Mouse (Mus musculus) heart, postnatal 0 days (tissue): ENCODE data around the gene Nfic. TPM values are rescaled to one million over a fixed set of nuclear protein-coding genes. Genes with fewer than 3 reads are reported as not detected.

Experiments used
- ATAC-seq: fragments of 200-750 bp; cut with Nextera tagmentation; 2 replicates; pipeline ENCODE4 v1.8.0; 2017; ENCODE audit warnings: low read depth, moderate number of reproducible peaks, moderate library complexity; ENCODE audit not compliant: insufficient read depth
- DNase-seq: peaks from one replicate; pipeline ENCODE4 v3.0.0-alpha.2; 2016; ENCODE audit warnings: low spot score
- H3K27ac ChIP-seq: fragments of 300-500 bp; sonication (generic); 2 replicates; pipeline ENCODE4 v1.5.1; 2014; ENCODE audit warnings: low read depth, mild to moderate bottlenecking
- H3K27me3 ChIP-seq: fragments of 300-500 bp; sonication (generic); 2 replicates; pipeline ENCODE4 v1.6.1; 2014; ENCODE audit warnings: low read length, mixed read lengths; ENCODE audit not compliant: control insufficient read depth, insufficient read depth
- H3K36me3 ChIP-seq: fragments of 300-500 bp; sonication (generic); replicated peaks from 2 replicates; pipeline ENCODE4 v1.6.1; 2014; ENCODE audit warnings: low read length, mixed read lengths; ENCODE audit not compliant: control insufficient read depth, insufficient read depth
- H3K4me1 ChIP-seq: fragments of 300-500 bp; sonication (generic); 2 replicates; pipeline ENCODE4 v1.6.1; 2014; ENCODE audit warnings: antibody characterized with exemption; ENCODE audit not compliant: control insufficient read depth, insufficient read depth
- H3K4me2 ChIP-seq: fragments of 300-500 bp; sonication (generic); 2 replicates; pipeline ENCODE4 v1.6.1; 2014; ENCODE audit warnings: low read depth, mild to moderate bottlenecking, low read length, moderate library complexity
- H3K4me3 ChIP-seq: fragments of 300-500 bp; sonication (generic); 2 replicates; pipeline ENCODE4 v1.5.1; 2014; ENCODE audit warnings: low read depth, low read length
- H3K9ac ChIP-seq: fragments of 300-500 bp; sonication (generic); replicated peaks from 2 replicates; pipeline ENCODE4 v1.6.1; 2014; ENCODE audit warnings: low read depth, low read length, mixed read lengths
- H3K9me3 ChIP-seq: fragments of 300-500 bp; sonication (generic); replicated peaks from 2 replicates; pipeline ENCODE4 v1.6.1; 2016; ENCODE audit warnings: low read length; ENCODE audit not compliant: control insufficient read depth
- CTCF ChIP-seq: IDR thresholded peaks from 2 replicates; pipeline ENCODE4 v1.5.1; 2016; ENCODE audit warnings: antibody characterized with exemption, control low read depth, low read depth
- EP300 ChIP-seq: IDR thresholded peaks from 2 replicates; pipeline ENCODE4 v1.6.1; 2016; ENCODE audit warnings: antibody characterized with exemption, low read depth
- WGBS: fragments of 180-500 bp; shearing (Covaris S2); extraction: QIAGEN DNeasy Blood & Tissue Kit; methylation state at CpG from one replicate; pipeline ENCODE4 v1.1.7; 2014; 5-methylcytosine and 5-hydroxymethylcytosine counted together
- polyA plus RNA-seq: library from polyadenylated mRNA; unstranded; fragments of >200 nt; fragmentation: Nextera tagmentation; extraction: Ambion mirVana; gene quantifications from 2 replicates; pipeline ENCODE4 v1.2.1, GENCODE M21; 2015
- total RNA-seq: library from RNA; depleted of rRNA; stranded (reverse); fragments of >200 nt; gene quantifications from 2 replicates; pipeline ENCODE4 v1.2.3, GENCODE M21; 2014; ENCODE audit warnings: low replicate concordance

Gene Nfic
- total and polyA plus RNA-seq, 2 experiments from 2014 or later = 47.6 to 73.7 TPM

DNA sequence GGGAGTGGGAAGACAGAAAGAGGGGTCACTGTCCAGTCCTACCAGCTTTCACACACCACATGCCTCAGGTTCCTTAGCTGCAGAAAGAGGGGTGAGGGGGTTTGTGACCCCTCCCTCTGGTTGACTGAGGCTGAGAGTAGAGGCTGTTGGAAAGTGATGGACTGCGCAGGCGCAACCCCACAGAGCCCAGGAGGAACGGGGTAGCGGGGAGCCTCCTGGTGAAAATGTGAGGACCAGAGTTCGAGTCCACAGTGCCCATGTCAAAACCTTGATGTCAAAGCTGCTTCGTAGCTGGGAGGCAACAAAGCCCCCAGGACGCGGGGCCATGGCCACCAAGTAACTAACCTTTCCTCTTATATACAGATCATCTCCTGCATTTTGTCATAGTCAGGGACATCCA lies 2.2 kb upstream of the Nfic start:
- ATAC-seq (no peak), DNase-seq (no peak)
- H3K9ac ChIP-seq = no peak overlapping the region
- H3K27me3 ChIP-seq = peaks cover 96% of the 10 kb centered on the region
- 83% methylated on average over 8 of the region's 8 CpGs for WGBS
- no peaks in the 10 kb centered on the region for H3K4me1 ChIP-seq
- H3K4me3 ChIP-seq = no peak overlapping the region
- TF ChIP-seq CTCF = no peak
- TF ChIP-seq EP300 = no peak
- no peak overlapping the region for H3K27ac ChIP-seq
- no peaks in the 10 kb centered on the region for H3K9me3 ChIP-seq
- H3K4me2 ChIP-seq = no peak overlapping the region
- H3K36me3 ChIP-seq = no peaks in the 10 kb centered on the region

DNA sequence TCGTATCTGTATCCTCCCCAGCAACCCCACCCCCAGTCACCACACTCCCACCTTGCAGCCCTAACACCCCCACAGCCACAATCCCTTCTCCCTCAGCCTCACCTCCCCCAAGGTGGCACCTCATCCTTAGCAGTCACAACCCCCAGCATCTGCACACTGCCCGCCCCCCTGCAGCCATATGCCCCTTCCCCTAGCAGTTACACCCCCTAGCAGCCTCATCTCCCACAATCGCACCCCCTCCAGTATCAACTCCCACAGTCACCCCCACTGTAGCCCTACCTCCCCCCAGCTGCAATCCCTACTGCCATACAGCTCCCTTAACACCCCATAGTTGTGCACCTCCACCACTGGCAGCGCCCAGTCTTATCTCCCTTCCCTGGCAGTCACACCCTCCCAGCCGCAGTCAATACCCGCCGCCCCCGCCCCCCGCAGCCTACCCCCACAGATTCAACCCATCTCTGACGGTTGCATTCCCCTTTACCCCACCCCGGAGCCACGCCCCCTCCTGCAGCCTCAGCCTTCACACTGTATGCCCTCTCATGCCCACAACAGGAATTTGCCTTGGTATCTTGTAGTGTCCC lies 1.6 kb upstream of the Nfic start:
- TF ChIP-seq EP300 (no peak), CTCF (no peak)
- no peak overlapping the region for H3K9ac ChIP-seq
- no peak for DNase-seq
- H3K27me3 ChIP-seq = peaks cover 96% of the 10 kb centered on the region
- H3K4me3 ChIP-seq = no peak overlapping the region
- H3K9me3 ChIP-seq = no peaks in the 10 kb centered on the region
- H3K4me1 ChIP-seq = no peaks in the 10 kb centered on the region
- H3K36me3 ChIP-seq = no peaks in the 10 kb centered on the region
- no peak overlapping the region for H3K4me2 ChIP-seq
- WGBS = 40% methylated on average over 12 of the region's 12 CpGs
- H3K27ac ChIP-seq = no peak overlapping the region
- no peak for ATAC-seq

GRCm38 (mm10) chr10:81454106-81454505 lies 1.3 kb downstream of the Nfic start:
- Histone ChIP-seq H3K36me3 (no peaks in the 10 kb centered on the region), H3K4me3 (no peak overlapping the region), H3K27ac (no peak overlapping the region), H3K9me3 (no peaks in the 10 kb centered on the region), H3K27me3 (peaks cover 87% of the 10 kb centered on the region), H3K9ac (no peak overlapping the region), H3K4me2 (no peak overlapping the region), H3K4me1 (no peaks in the 10 kb centered on the region)
- DNase-seq (no peak), ATAC-seq (no peak)
- 65% methylated on average over 2 of the region's 2 CpGs for WGBS
- no peak for TF ChIP-seq EP300
- TF ChIP-seq CTCF = no peak

DNA sequence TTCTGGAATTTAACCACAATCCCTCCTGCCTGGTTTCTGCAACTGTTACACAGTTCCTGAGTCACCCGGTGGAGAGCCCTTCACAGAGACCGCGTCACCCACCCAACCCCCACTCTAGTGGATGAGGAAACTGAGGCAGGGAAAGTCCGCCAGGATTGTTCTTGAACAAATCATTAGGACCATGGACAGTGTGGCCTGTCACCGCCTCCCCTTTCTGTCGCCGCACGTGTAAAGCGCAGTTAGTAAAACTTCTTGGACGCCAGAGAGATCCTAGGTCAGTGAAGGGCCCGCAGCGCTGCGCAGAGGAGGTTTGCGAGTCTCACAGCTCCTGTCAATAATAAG lies 2.5 kb downstream of the Nfic start:
- Histone ChIP-seq H3K4me3 (no peak overlapping the region), H3K27me3 (peaks cover 76% of the 10 kb centered on the region), H3K9ac (no peak overlapping the region), H3K4me1 (no peaks in the 10 kb centered on the region), H3K4me2 (no peak overlapping the region), H3K36me3 (no peaks in the 10 kb centered on the region), H3K27ac (no peak overlapping the region), H3K9me3 (no peaks in the 10 kb centered on the region)
- 2% methylated on average over 14 of the region's 14 CpGs for WGBS
- DNase-seq (no peak), ATAC-seq (no peak)
- no peak for TF ChIP-seq CTCF
- TF ChIP-seq EP300 = no peak

- TF ChIP-seq CTCF (no peak), EP300 (no peak)
- H3K9ac ChIP-seq = no peak overlapping the region
- no peak overlapping the region for H3K27ac ChIP-seq
- H3K27me3 ChIP-seq = peaks cover 71% of the 10 kb centered on the region
- DNase-seq = no peak
- no peaks in the 10 kb centered on the region for H3K4me1 ChIP-seq
- H3K4me3 ChIP-seq = no peak overlapping the region
- H3K36me3 ChIP-seq = no peaks in the 10 kb centered on the region
- WGBS = 6% methylated on average over 36 of the region's 36 CpGs
- ATAC-seq = no peak
- H3K4me2 ChIP-seq = no peak overlapping the region
- no peaks in the 10 kb centered on the region for H3K9me3 ChIP-seq
Observed at GRCm38 (mm10) chr10:81452237-81452946, 3.0 kb downstream of the Nfic start.

DNA sequence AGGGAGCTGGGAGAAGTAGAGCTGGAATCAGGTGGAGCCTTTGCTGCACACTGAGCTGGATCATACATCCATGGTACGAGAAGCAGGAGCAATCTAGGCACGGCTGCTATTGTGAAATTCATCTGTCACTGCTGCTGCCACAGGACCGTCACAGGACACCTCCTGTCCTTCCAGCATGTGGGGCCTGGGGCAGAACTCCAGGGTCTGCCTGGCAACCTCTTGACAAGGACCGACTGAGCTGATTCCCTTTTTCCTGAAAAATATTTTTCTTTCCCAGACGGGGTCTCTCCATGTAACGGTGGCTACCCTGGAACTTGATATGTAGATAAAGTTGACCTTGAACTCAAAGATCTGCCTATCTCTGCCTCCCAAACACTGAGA lies 4.1 kb downstream of the Nfic start:
- Histone ChIP-seq H3K9ac (no peak overlapping the region), H3K27me3 (peaks cover 61% of the 10 kb centered on the region), H3K4me3 (no peak overlapping the region), H3K9me3 (no peaks in the 10 kb centered on the region), H3K4me1 (no peaks in the 10 kb centered on the region), H3K36me3 (no peaks in the 10 kb centered on the region), H3K27ac (no peak overlapping the region), H3K4me2 (no peak overlapping the region)
- DNase-seq (no peak), ATAC-seq (no peak)
- no peak for TF ChIP-seq EP300
- no peak for TF ChIP-seq CTCF
- WGBS = 35% methylated on average over 6 of the region's 6 CpGs
